Mouse (Mus musculus) mouse trophoblast stem cell (cell line): ENCODE results near the gene Bsph1.

Experiments
- in situ Hi-C, 2 experiments: fragments of 300-500 bp; cut with MseI, MboI; formaldehyde crosslinking; loops; 2 replicates in 1 of 2; 3 replicates in 1 of 2; pipeline ENCODE4 v1.15.1; 2025

The Bsph1 gene

DNA sequence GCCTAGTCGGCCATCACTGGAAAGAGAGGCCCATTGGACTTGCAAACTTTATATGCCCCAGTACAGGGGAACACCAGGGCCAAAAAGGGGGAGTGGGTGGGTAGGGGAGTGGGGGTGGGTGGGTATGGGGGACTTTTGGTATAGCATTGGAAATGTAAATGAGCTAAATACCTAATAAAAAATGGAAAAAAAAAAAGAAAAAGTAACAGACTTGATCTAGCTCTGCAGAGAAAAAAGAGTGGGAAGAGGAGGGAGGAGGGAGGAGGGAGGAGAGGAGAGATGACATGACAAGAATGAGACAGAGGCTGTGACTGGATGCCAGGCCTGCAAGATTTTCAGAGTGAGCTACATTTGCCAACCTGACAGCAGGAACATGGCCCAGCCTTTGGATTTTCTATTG lies at the start of gene Bsph1:
Bsph1 (plus strand) TSS at position 301 of the 400 bp plus-strand sequence.
- in situ Hi-C loops: loop anchor here in 1 of 2 experiments (25.0 kb wide), 1 partner anchor 713 kb away; the partner anchor contains the start of gene Vmn2r56

DNA sequence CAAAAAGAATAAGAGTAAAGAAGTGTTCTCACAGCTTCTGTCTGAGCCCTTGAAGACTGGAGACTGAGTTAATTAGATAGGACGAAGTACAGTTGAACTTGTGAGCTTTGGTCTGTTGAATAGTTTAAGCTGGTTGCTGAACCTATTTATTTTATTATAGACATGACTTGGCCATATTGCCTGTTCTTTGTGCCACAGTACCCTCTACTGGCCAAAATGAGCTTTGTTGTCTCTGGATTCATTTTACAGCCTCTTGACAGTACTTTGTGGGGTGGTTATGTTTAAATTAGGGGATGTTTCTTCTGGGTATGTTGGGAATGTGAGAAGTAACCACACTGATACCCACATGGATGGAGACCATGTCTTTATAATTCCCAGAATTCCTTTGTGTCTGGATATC lies 60.9 kb downstream of the Bsph1 start:
- in situ Hi-C loops: loop anchor here (10.0 to 25.0 kb wide), 3 partner anchors 217 to 449 kb away; partner anchors contain the start of gene Mzf1 (in 1 of the 2)
